ENCODE assay signal across 22 mouse cellular contexts in the genomic region with DNA sequence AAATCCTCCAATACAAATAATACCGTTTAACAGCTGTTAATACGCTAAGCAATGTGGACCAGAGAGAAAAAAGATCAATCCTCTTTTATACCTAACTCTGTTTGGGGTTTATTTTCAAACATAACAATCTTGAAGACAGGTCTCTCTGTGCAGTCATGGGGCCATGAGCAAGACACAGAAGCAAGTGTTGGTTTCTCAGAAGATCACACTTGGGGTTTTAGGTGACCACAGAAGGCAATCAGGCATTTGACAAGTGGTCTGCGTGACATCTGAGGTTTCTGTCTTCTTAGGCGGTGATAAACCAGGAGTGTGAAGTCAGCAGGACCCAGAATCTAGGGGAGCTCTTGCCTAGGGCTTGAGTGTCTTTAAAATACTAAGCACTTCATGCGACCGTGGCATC. TPM values are rescaled to one million over a fixed set of nuclear protein-coding genes. Genes with fewer than 3 reads are reported as not detected.
"Had no signal": no experiment of that assay in that cellular context is flagged by ENCODE, and none has a peak within 500 bp of the region (broad histone marks: within the 10 kb centered on the region; RNA-seq: fewer than 3 reads in every experiment).

No protein-coding gene starts in this region.

- H3K27me3 ChIP-seq: midbrain, embryonic 12.5 days; neural tube, embryonic 12.5 days had no signal

- H3K27ac ChIP-seq: midbrain, embryonic 10.5 days; midbrain, embryonic 12.5 days; neural tube, embryonic 12.5 days had no signal

- DNase-seq: lung, adult 18-20 months; lung, embryonic 14.5 days; lung, postnatal 10 days; lung, postnatal 4 days; midbrain, embryonic 14.5 days; right cerebral cortex, postnatal 14 days; spleen, adult 18-20 months; thymus, adult 18-20 months; thymus, postnatal 14 days; thymus, postnatal 36 days had no signal

- H3K9me3 ChIP-seq: midbrain, embryonic 12.5 days; neural tube, embryonic 12.5 days had no signal

- H3K4me2 ChIP-seq: lung, embryonic 14.5 days; midbrain, embryonic 12.5 days; neural tube, embryonic 12.5 days had no signal

- H3K4me3 ChIP-seq: midbrain, embryonic 10.5 days; midbrain, embryonic 12.5 days; myocyte; neural tube, embryonic 12.5 days had no signal

- H3K9ac ChIP-seq: lung, embryonic 14.5 days; midbrain, embryonic 12.5 days; neural tube, embryonic 12.5 days had no signal

- ATAC-seq: midbrain, embryonic 16.5 days had no signal

- H3K4me1 ChIP-seq: midbrain, embryonic 10.5 days; midbrain, embryonic 12.5 days; neural tube, embryonic 12.5 days had no signal

- H3K36me3 ChIP-seq: midbrain, embryonic 10.5 days; midbrain, embryonic 12.5 days; neural tube, embryonic 12.5 days had no signal

RNA-seq across cellular contexts. Expression of gene Il17f, which starts 23.9 kb away (rescaled TPM):
- total RNA-seq: megakaryocyte-erythroid progenitor cell, adult 5-6 weeks; neutrophil, adult 5-6 weeks had no signal
- polyA plus RNA-seq: lung, embryonic 14.5 days; lung, embryonic 16.5 days; midbrain, embryonic 10.5 days; midbrain, embryonic 14.5 days; midbrain, embryonic 16.5 days; myocyte; neural tube, embryonic 14.5 days; stomach, embryonic 14.5 days; stomach, embryonic 16.5 days had no signal

RNA-seq across cellular contexts. Expression of gene Il17a, which starts 35.8 kb away (rescaled TPM):
- total RNA-seq: megakaryocyte, adult 5-6 weeks; megakaryocyte-erythroid progenitor cell, adult 5-6 weeks had no signal
- polyA plus RNA-seq: lung, embryonic 14.5 days; lung, embryonic 16.5 days; midbrain, embryonic 10.5 days; midbrain, embryonic 12.5 days; midbrain, embryonic 14.5 days; midbrain, embryonic 16.5 days; myocyte; neural tube, embryonic 12.5 days; neural tube, embryonic 14.5 days; stomach, embryonic 14.5 days; stomach, embryonic 16.5 days had no signal
